Mouse (Mus musculus): ENCODE results near the gene Olfr237-ps1.

GRCm38 (mm10) chr6:43159502-43159901 lies 13.1 kb downstream of the Olfr237-ps1 start:
- TF ChIP-seq POLR2A (IDR thresholded peaks at IDR 0.05; ENCODE audit: borderline replicate concordance, insufficient read depth, low read length) (no peak), CTCF (IDR thresholded peaks at IDR 0.05; ENCODE audit: borderline replicate concordance, insufficient read depth, low read depth, low read length) (no peak)
